9 mouse cellular contexts compared by ENCODE assay signal in genomic region chr5:48402497-48402896, GRCm38 (mm10).
A peak's percentile ranks its signal among the peaks of the same experiment; 100 is the strongest.
DNase-seq lines count a peak whose midpoint lies in the region; ATAC-seq and TF ChIP-seq lines count a peak whose summit lies in the region.
"Had no signal": no experiment of that assay in that cellular context is flagged by ENCODE, and none has a peak within 500 bp of the region (broad histone marks: within the 10 kb centered on the region; RNA-seq: fewer than 3 reads in every experiment).

No protein-coding gene starts in this region.

- no peak overlapping the region for H3K27ac ChIP-seq in left cerebral cortex, adult 2 months
- 0 out of 2 replicates have a peak overlapping the region, but pooled peaks have one; percentile 39 for H3K27ac ChIP-seq in embryonic facial prominence, embryonic 14.5 days (replicated peaks; ENCODE audit: low read depth, low read length)
- peak overlapping the region; percentile 63 for H3K27ac ChIP-seq in limb, embryonic 10.5 days
- H3K27ac ChIP-seq: midbrain, embryonic 12.5 days had no signal

- no peak overlapping the region for H3K9ac ChIP-seq in embryonic facial prominence, embryonic 14.5 days (ENCODE audit: low read depth, low read length)
- H3K9ac ChIP-seq: midbrain, embryonic 12.5 days had no signal

- no peaks in the 10 kb centered on the region for H3K9me3 ChIP-seq in embryonic facial prominence, embryonic 14.5 days (ENCODE audit: control insufficient read depth, low read length)
- no peaks in the 10 kb centered on the region for H3K9me3 ChIP-seq in limb, embryonic 10.5 days (replicated peaks)
- H3K9me3 ChIP-seq: midbrain, embryonic 12.5 days had no signal

- H3K36me3 ChIP-seq in embryonic facial prominence, embryonic 14.5 days (ENCODE audit: control insufficient read depth, insufficient read depth, low read length), result peaks cover 5% of the 10 kb centered on the region
- H3K36me3 ChIP-seq in limb, embryonic 10.5 days, result peaks cover 9% of the 10 kb centered on the region

- H3K27me3 ChIP-seq in embryonic facial prominence, embryonic 14.5 days (replicated peaks; ENCODE audit: control insufficient read depth, insufficient read depth, low read length), result no peaks in the 10 kb centered on the region
- H3K27me3 ChIP-seq in limb, embryonic 10.5 days (ENCODE audit: low read depth, poor library complexity, severe bottlenecking), result no peaks in the 10 kb centered on the region
- H3K27me3 ChIP-seq: midbrain, embryonic 12.5 days had no signal

- no peak overlapping the region for H3K4me3 ChIP-seq in left cerebral cortex, adult 2 months
- no peak overlapping the region for H3K4me3 ChIP-seq in embryonic facial prominence, embryonic 14.5 days (ENCODE audit: low read depth, low read length)
- no peak overlapping the region for H3K4me3 ChIP-seq in limb, embryonic 10.5 days
- H3K4me3 ChIP-seq: midbrain, embryonic 12.5 days had no signal

- peak; percentile 78 for ATAC-seq in embryonic facial prominence, embryonic 14.5 days (ENCODE audit: low read depth)

- no peak overlapping the region for H3K4me2 ChIP-seq in embryonic facial prominence, embryonic 14.5 days (ENCODE audit: low read depth, low read length)
- H3K4me2 ChIP-seq: midbrain, embryonic 12.5 days had no signal

- 0 out of 2 replicates have a peak, but pooled peaks cover 3% of the 10 kb centered on the region for H3K4me1 ChIP-seq in embryonic facial prominence, embryonic 14.5 days (ENCODE audit: control insufficient read depth, insufficient read depth, low read length)
- H3K4me1 ChIP-seq in limb, embryonic 10.5 days, result peaks cover 19% of the 10 kb centered on the region
- H3K4me1 ChIP-seq: midbrain, embryonic 12.5 days had no signal

- DNase-seq in adrenal gland, postnatal 10 days, result peak; percentile 7
- no peak for DNase-seq in adrenal gland, postnatal 25 days
- DNase-seq in left cerebral cortex, postnatal 4 days, result peak; percentile 5
- no peak for DNase-seq in left cerebral cortex, adult 2 months (ENCODE audit: extremely low spot score in 1 of 2, low spot score in 2 of 2)
- peak; percentile 87 for DNase-seq in embryonic facial prominence, embryonic 14.5 days (ENCODE audit: low spot score)
- DNase-seq in limb, embryonic 10.5 days (ENCODE audit: low spot score), result peak; percentile 71
- DNase-seq in ovary, adult 18-20 months (ENCODE audit: low spot score), result no peak
- DNase-seq in layer of hippocampus, adult 9-11 months, result no peak

- intact Hi-C loops in left cerebral cortex, postnatal 4 days (cut with DNase I), result no loop called here
- intact Hi-C loops in left cerebral cortex, adult 2 months (cut with DNase I), result no loop called here

- WGBS in embryonic facial prominence, embryonic 14.5 days, result 26% methylated on average over 3 of the region's 3 CpGs
- WGBS in limb, embryonic 10.5 days, result 43% methylated on average over 3 of the region's 3 CpGs

- TF ChIP-seq CTCF in left cerebral cortex, adult 2 months (IDR thresholded peaks at IDR 0.05), result no peak

Comparison
In these comparisons a context has a peak if more than half of its experiments do, and no peak if none do; other contexts are left out.
1. DNase-seq: peak in adrenal gland, postnatal 10 days (single experiment), left cerebral cortex, postnatal 4 days (single experiment), embryonic facial prominence, embryonic 14.5 days (single experiment) and limb, embryonic 10.5 days (single experiment); none in adrenal gland, postnatal 25 days (single experiment), left cerebral cortex, adult 2 months (0 of 2), ovary, adult 18-20 months (single experiment) and layer of hippocampus, adult 9-11 months (single experiment).